Mouse (Mus musculus) kidney, embryonic 15.5 days (tissue): Measurements from ENCODE around the gene Minos1. TPM values are rescaled to one million over a fixed set of nuclear protein-coding genes. Genes with fewer than 3 reads are reported as not detected.

Source experiments
- ATAC-seq: fragments of 200-750 bp; cut with Nextera tagmentation; replicated peaks from 2 replicates; pipeline ENCODE4 v1.8.0; 2017; ENCODE audit warnings: moderate TSS enrichment; ENCODE audit not compliant: low FRiP score
- H3K27ac ChIP-seq: fragments of 300-500 bp; sonication (generic); 2 replicates; pipeline ENCODE4 v1.5.1; 2015; ENCODE audit warnings: mild to moderate bottlenecking, inconsistent platforms
- H3K27me3 ChIP-seq: fragments of 300-500 bp; sonication (generic); 2 replicates; pipeline ENCODE4 v1.6.1; 2015; ENCODE audit warnings: inconsistent platforms
- H3K36me3 ChIP-seq: fragments of 300-500 bp; sonication (generic); 2 replicates; pipeline ENCODE4 v1.6.1; 2015; ENCODE audit warnings: inconsistent platforms
- H3K4me1 ChIP-seq: fragments of 300-500 bp; sonication (generic); 2 replicates; pipeline ENCODE4 v1.6.1; 2015; ENCODE audit warnings: inconsistent platforms
- H3K4me2 ChIP-seq: fragments of 300-500 bp; sonication (generic); 2 replicates; pipeline ENCODE4 v1.6.1; 2015; ENCODE audit warnings: moderate library complexity, mild to moderate bottlenecking, inconsistent platforms
- H3K4me3 ChIP-seq: fragments of 300-500 bp; sonication (generic); replicated peaks from 2 replicates; pipeline ENCODE4 v1.5.1; 2015; ENCODE audit warnings: mild to moderate bottlenecking, inconsistent platforms
- H3K9ac ChIP-seq: fragments of 300-500 bp; sonication (generic); 2 replicates; pipeline ENCODE4 v1.6.1; 2015; ENCODE audit warnings: mild to moderate bottlenecking, inconsistent platforms
- H3K9me3 ChIP-seq: fragments of 300-500 bp; sonication (generic); replicated peaks from 2 replicates; pipeline ENCODE4 v1.6.1; 2016; ENCODE audit warnings: inconsistent platforms
- WGBS: fragments of 180-500 bp; shearing (Covaris S2); methylation state at CpG from one replicate; pipeline ENCODE4 v1.1.7; 2015; ENCODE audit warnings: mixed read lengths; 5-methylcytosine and 5-hydroxymethylcytosine counted together
- polyA plus RNA-seq: library from polyadenylated mRNA; unstranded; fragments of >200 nt; fragmentation: Nextera tagmentation; extraction: Ambion mirVana; gene quantifications from 2 replicates; pipeline ENCODE4 v1.2.1, GENCODE M21; 2015

Gene Minos1
- polyA plus RNA-seq, 1 experiment from 2014 or later = 522 TPM

- H3K9ac ChIP-seq = no peak overlapping the region
- ATAC-seq = no peak
- H3K4me1 ChIP-seq = no peaks in the 10 kb centered on the region
- H3K27me3 ChIP-seq = no peaks in the 10 kb centered on the region
- H3K27ac ChIP-seq = no peak overlapping the region
- WGBS = 60% methylated on average over 5 of the region's 5 CpGs
- H3K4me3 ChIP-seq = no peak overlapping the region
- no peaks in the 10 kb centered on the region for H3K36me3 ChIP-seq
- H3K4me2 ChIP-seq = no peak overlapping the region
- no peaks in the 10 kb centered on the region for H3K9me3 ChIP-seq
Measured at GRCm38 (mm10) chr4:139053391-139053790, 77.5 kb downstream of the Minos1 start.

GRCm38 (mm10) chr4:139052796-139053195 lies 78.1 kb downstream of the Minos1 start:
- Histone ChIP-seq H3K36me3 (no peaks in the 10 kb centered on the region), H3K9ac (no peak overlapping the region), H3K9me3 (no peaks in the 10 kb centered on the region), H3K27me3 (no peaks in the 10 kb centered on the region), H3K4me2 (no peak overlapping the region), H3K4me3 (no peak overlapping the region), H3K27ac (no peak overlapping the region), H3K4me1 (no peaks in the 10 kb centered on the region)
- ATAC-seq = no peak
- 79% methylated on average over 7 of the region's 7 CpGs for WGBS

Other genes with a start within 250 kb of the Minos1 start
- 2.5 and 3.5 TPM in 2 replicates for gene Otud3, start 217.2 kb downstream of the Minos1 start, polyA plus RNA-seq
- 6.3 and 8.2 TPM in 2 replicates for gene Rnf186, start 164.0 kb downstream of the Minos1 start, polyA plus RNA-seq
- gene Tmco4, start 158.2 kb downstream of the Minos1 start, polyA plus RNA-seq = 5.6 and 6.1 TPM in 2 replicates
- not detected in 2 replicates for gene Htr6, start 55.5 kb downstream of the Minos1 start, polyA plus RNA-seq
- 28.4 and 35.7 TPM in 2 replicates for gene Nbl1, start 38.1 kb downstream of the Minos1 start, polyA plus RNA-seq
- gene Capzb, start 61.8 kb upstream of the Minos1 start, polyA plus RNA-seq = 392 and 395 TPM in 2 replicates
- gene Pqlc2, start 179.6 kb upstream of the Minos1 start, polyA plus RNA-seq = 13.9 and 14.2 TPM in 2 replicates
- gene Akr7a5, start 179.6 kb upstream of the Minos1 start, polyA plus RNA-seq = 154 and 166 TPM in 2 replicates
- gene Mrto4, start 221.5 kb upstream of the Minos1 start, polyA plus RNA-seq = 123 and 130 TPM in 2 replicates
- 32.2 and 32.3 TPM in 2 replicates for gene Emc1, start 221.5 kb upstream of the Minos1 start, polyA plus RNA-seq
- 66.4 and 72.2 TPM in 2 replicates for gene Ubr4, start 221.5 kb upstream of the Minos1 start, polyA plus RNA-seq